Mouse (Mus musculus) midbrain, embryonic 10.5 days (tissue): ENCODE measurements around the gene Nbeal2. TPM values are rescaled to one million over a fixed set of nuclear protein-coding genes. Genes with fewer than 3 reads are reported as not detected.

ENCODE experiments used
- DNase-seq: peaks from one replicate; pipeline ENCODE4 v3.0.0-alpha.2; 2017; ENCODE audit warnings: low spot score
- H3K27ac ChIP-seq: fragments of 300-500 bp; sonication (generic); replicated peaks from 2 replicates; pipeline ENCODE4 v1.5.1; 2016; ENCODE audit warnings: mild to moderate bottlenecking
- H3K27me3 ChIP-seq: fragments of 300-500 bp; sonication (generic); 2 replicates; pipeline ENCODE4 v1.6.1; 2016; ENCODE audit warnings: low read depth, mild to moderate bottlenecking; ENCODE audit not compliant: poor library complexity, severe bottlenecking
- H3K36me3 ChIP-seq: fragments of 300-500 bp; sonication (generic); 2 replicates; pipeline ENCODE4 v1.6.1; 2016; ENCODE audit warnings: mild to moderate bottlenecking, moderate library complexity
- H3K4me1 ChIP-seq: fragments of 300-500 bp; sonication (generic); 2 replicates; pipeline ENCODE4 v1.6.1; 2016
- H3K4me3 ChIP-seq: fragments of 300-500 bp; sonication (generic); 2 replicates; pipeline ENCODE4 v1.5.1; 2016; ENCODE audit warnings: mild to moderate bottlenecking, moderate library complexity
- H3K9me3 ChIP-seq: fragments of 300-500 bp; sonication (generic); replicated peaks from 2 replicates; pipeline ENCODE4 v1.6.1; 2016; ENCODE audit warnings: mild to moderate bottlenecking
- WGBS: fragments of 180-500 bp; shearing (Covaris S2); methylation state at CpG from one replicate; pipeline ENCODE4 v1.1.7; 2016; 5-methylcytosine and 5-hydroxymethylcytosine counted together
- polyA plus RNA-seq: library from polyadenylated mRNA; unstranded; fragments of >200 nt; fragmentation: Nextera tagmentation; extraction: Ambion mirVana; gene quantifications from 2 replicates; pipeline ENCODE4 v1.2.1, GENCODE M21; 2016

The Nbeal2 gene
- polyA plus RNA-seq, 1 experiment from 2014 or later: 1.3 TPM

DNA sequence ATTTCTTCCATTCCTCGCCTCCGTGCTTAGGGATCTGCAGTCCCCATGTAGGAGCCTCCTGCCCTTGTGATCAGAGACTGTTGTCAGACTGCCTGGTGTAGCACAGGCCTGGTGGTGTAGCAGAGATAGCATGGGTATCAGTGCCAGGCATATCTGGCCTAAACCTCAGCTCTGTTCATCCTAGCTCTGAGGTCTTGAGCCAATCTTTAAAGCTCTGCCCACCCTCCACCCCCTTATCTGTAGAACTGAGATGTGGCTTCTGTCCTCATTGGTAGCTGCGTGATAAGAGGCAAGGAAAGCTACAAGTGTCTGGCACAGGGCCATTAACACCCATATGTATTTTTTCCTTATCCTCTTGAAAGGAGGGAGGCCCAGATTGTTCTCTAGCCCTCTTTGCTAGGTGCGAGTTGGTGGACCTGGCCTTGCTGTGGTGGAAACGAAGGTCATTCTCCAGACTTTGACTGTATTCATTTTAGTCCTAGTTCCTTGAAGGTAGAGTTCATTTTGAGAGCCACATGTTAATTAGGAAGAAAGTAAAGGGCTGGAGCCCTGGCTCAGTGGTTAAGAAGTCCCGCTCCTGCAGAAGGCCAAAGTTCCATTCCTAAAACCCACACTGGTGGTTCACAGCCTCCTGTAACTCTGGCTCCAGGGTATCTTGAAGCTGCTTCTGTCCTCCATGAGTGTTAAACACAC is 14.8 kb upstream of the Nbeal2 start:
- DNase-seq: no peak
- no peak overlapping the region for H3K4me3 ChIP-seq
- no peaks in the 10 kb centered on the region for H3K36me3 ChIP-seq
- H3K27ac ChIP-seq: no peak overlapping the region
- no peaks in the 10 kb centered on the region for H3K9me3 ChIP-seq
- peaks cover 46% of the 10 kb centered on the region for H3K4me1 ChIP-seq
- WGBS: 92% methylated on average over 6 of the region's 6 CpGs
- no peaks in the 10 kb centered on the region for H3K27me3 ChIP-seq

DNA sequence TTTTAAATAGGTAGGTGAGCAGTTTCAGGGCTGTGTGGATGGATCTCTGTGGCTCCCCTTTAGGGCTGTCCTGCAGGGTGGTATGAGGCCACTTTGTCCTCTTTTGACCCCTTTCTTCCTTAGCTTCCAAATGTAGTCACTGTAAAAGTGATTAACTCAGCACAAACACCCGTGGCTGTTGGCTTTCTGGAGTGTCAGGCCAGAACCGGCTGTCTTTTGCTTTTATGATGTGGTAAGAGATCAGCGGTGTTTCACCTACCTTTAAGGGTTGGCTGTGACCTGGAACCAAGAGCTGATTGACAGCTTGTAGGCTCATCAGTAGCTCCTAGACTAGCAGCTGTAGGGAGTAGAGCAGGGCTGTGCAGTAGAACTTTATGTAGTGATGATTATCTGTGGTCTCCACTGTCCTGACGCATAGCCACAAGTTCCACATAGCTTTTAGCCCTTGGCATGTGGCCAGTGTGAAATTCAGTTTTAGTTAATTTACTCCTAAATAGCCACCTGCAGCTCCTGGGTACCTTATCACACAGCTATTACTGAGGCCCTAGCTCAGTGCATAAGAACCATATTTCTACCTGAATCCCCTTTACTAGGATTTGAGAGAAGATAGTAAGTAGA is 13.4 kb upstream of the Nbeal2 start:
- Histone ChIP-seq H3K27me3 (no peaks in the 10 kb centered on the region), H3K36me3 (no peaks in the 10 kb centered on the region), H3K27ac (no peak overlapping the region), H3K4me1 (peaks cover 34% of the 10 kb centered on the region), H3K4me3 (no peak overlapping the region), H3K9me3 (no peaks in the 10 kb centered on the region)
- DNase-seq: no peak
- 84% methylated on average over 4 of the region's 4 CpGs for WGBS

DNA sequence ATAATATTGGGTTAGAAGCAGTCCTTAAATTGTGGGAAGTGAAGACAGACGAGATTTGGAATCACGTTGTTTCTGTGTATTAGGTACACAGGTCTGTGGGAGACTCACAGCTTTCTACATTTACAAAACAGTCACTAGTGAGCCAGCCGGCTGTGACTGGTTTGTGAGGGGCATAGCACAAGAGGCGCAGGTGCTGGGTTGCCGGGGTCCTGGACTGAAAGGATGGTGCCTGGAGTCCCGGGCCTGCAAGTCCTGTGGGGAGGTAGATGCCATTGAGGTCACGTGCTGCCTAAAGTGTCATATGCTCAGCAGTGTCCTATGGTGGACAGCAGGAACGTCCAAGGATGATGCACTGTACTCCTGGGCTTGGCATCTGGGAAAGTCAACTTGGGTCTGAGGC is 12.4 kb upstream of the Nbeal2 start:
- H3K27me3 ChIP-seq: no peaks in the 10 kb centered on the region
- peaks cover 32% of the 10 kb centered on the region for H3K4me1 ChIP-seq
- peak overlapping the region; percentile 55 for H3K27ac ChIP-seq

DNA sequence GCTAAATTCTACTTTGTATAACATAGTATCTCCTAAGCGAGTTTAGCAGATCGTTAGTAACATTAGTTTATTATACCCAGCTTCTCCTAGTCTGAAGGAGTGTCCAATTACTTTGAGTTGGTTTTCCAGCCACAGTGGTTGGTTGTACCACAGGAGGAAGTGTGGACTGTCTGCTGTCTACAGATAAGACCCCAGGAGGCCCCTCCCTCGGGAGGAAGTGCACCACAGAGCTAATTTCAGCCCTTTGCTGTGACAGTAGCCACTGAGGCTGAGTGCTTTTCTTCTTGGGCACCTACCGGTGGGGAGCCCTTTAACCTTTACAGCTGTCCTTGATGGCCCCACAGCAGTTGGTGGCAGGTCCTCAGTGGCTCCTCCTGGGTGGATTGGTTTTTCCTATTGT is 12.0 kb upstream of the Nbeal2 start:
- Histone ChIP-seq H3K27ac (peak overlapping the region; percentile 55), H3K4me3 (no peak overlapping the region; the same call in 1 of the 2 replicates), H3K36me3 (no peaks in the 10 kb centered on the region), H3K4me1 (peaks cover 32% of the 10 kb centered on the region), H3K9me3 (no peaks in the 10 kb centered on the region), H3K27me3 (no peaks in the 10 kb centered on the region)
- DNase-seq: no peak
- WGBS: 38% methylated on average over 4 of the region's 4 CpGs

More for the DNA sequence above, 12.4 kb upstream of the Nbeal2 start:
- Histone ChIP-seq H3K9me3 (no peaks in the 10 kb centered on the region), H3K4me3 (no peak overlapping the region), H3K36me3 (no peaks in the 10 kb centered on the region)
- 39% methylated on average over 8 of the region's 8 CpGs for WGBS
- no peak for DNase-seq

DNA sequence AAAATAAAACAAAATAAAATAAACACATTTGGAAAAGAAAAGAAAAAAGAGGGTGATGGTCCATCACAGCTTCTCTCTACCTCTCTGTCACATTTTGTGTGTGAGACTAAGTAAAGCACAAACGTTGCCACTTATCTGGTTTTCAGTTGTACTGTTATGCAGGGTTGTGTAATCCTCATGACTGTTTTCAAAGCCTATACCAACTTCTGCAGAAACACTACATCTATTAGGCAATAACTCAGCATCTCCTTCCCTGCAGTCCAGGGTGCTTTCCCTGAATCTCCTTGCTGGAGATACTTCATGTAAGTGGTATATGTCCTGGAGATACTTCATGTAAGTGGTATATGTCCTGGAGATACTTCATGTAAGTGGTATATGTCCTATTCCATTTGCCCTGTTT is 8.9 kb upstream of the Nbeal2 start:
- Histone ChIP-seq H3K9me3 (no peaks in the 10 kb centered on the region), H3K27ac (no peak overlapping the region), H3K36me3 (peaks cover 12% of the 10 kb centered on the region), H3K4me3 (no peak overlapping the region), H3K4me1 (peaks cover 36% of the 10 kb centered on the region), H3K27me3 (no peaks in the 10 kb centered on the region)
- DNase-seq: no peak
- WGBS: 86% methylated on average over 1 of the region's 1 CpGs

DNA sequence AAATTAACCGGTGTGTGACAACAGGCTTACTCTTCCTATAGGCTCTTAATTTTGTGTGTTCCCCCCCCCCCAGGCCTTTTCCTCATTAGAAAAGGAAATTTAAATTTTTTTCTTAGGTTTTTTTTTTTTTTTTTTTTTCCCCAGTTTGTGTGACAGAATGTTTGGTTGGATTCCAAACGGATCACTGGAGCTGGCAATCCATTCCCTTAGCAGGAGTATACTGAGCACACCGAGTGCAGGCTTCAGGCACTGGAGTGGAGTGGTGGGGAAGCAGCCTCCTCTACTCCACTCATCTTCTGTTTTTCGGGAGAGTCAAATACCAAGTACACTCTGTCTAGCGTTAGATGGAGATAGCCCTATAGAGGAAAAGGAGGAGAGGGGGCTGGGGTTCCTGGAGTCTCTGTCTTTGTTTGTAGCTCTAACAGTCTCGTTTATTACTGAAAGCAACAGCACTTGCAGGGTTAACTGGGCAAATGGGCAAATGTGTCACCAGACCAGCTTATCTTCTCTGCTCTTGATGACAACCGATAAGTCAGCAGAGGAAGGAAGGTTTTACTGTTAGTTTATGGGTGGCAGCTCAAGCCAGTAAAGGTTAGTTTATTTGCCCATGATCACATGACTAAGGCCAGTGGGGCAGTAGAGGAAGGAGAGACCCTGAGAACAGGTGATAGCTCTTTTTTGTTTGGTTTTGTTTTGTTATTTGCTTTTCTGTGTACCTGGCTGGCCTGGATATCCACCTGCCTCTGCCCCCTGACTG is 7.1 kb upstream of the Nbeal2 start:
- 86% methylated on average over 7 of the region's 7 CpGs for WGBS
- H3K4me1 ChIP-seq: peaks cover 31% of the 10 kb centered on the region
- H3K9me3 ChIP-seq: no peaks in the 10 kb centered on the region
- peaks cover 12% of the 10 kb centered on the region for H3K36me3 ChIP-seq
- H3K27me3 ChIP-seq: no peaks in the 10 kb centered on the region
- no peak overlapping the region for H3K27ac ChIP-seq
- no peak overlapping the region for H3K4me3 ChIP-seq
- no peak for DNase-seq

DNA sequence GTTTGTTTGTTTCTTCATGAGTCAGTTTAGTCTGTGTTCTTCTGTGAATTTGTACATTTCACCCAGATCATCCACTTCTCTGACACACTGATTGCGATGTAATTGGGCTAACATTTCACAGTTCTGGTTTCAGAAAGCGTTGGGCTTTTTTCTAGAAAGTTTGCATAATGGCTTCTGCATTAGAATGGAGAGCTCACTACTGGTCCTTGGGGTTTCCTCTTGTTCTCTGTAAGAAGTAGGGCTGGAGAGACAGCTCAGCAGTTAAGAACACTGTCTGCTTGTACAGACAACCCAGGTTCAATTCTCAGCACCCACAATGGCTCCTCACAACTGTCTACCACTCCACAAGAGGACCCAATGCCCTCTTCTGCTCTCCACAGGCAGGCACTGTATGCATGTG is 6.2 kb upstream of the Nbeal2 start:
- Histone ChIP-seq H3K36me3 (peaks cover 12% of the 10 kb centered on the region), H3K4me1 (peaks cover 34% of the 10 kb centered on the region), H3K27ac (no peak overlapping the region), H3K9me3 (no peaks in the 10 kb centered on the region), H3K4me3 (no peak overlapping the region), H3K27me3 (no peaks in the 10 kb centered on the region)
- WGBS: 90% methylated on average over 2 of the region's 2 CpGs
- no peak for DNase-seq

DNA sequence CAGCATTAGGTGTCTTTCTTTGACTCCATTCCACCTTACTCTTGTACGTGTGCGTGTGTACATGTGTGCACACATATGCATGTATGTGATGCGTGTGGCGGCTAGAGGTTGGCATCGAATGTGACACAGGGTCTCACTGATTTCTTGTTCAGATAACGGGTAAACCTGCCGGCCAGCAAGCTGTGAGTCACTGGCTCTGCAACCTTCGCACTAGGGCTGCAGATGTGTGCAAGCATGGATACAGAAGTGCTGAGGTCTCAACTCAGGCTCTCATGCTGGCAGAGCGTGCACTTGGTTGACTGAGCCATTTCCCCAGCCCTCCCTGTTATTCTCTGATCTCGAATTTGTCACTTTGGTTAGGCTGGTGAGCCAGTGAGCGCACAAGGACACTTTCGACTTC is 5.6 kb upstream of the Nbeal2 start:
- H3K27ac ChIP-seq: no peak overlapping the region
- peaks cover 12% of the 10 kb centered on the region for H3K36me3 ChIP-seq
- 92% methylated on average over 12 of the region's 12 CpGs for WGBS
- DNase-seq: no peak
- no peaks in the 10 kb centered on the region for H3K9me3 ChIP-seq
- peaks cover 38% of the 10 kb centered on the region for H3K4me1 ChIP-seq
- H3K4me3 ChIP-seq: no peak overlapping the region
- no peaks in the 10 kb centered on the region for H3K27me3 ChIP-seq

DNA sequence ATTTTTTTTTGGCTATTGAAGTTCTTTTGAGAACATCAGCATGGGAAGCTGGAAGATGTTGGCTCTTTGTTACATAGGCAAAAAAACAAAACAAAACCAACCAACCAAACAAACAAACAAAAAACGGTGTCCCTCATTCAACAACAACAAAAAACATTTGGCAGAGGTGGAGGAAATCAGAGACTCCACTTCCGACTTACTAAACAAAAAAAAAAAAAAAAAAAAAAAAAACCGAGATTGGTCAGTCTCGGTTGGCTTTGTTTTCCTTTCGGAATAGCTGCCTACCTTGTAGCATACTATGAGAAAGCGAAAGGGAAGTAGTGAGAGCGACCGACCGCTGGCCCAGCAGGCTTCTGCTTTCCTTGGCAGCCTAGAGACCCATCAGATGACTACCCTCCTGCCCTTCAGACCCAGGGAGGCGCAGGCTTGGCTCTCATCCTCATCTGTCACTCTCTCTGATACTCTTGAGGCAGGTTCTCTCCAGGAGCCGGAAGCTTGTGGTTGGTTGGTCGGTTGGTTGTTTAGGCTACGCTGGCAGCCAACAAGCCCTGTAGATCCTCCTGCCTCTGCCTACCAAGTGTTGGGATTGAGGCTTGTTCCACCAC is 3.6 kb upstream of the Nbeal2 start:
- H3K4me1 ChIP-seq: peaks cover 48% of the 10 kb centered on the region
- no peak for DNase-seq
- H3K27ac ChIP-seq: no peak overlapping the region
- H3K27me3 ChIP-seq: peaks cover 11% of the 10 kb centered on the region
- no peaks in the 10 kb centered on the region for H3K9me3 ChIP-seq
- peaks cover 12% of the 10 kb centered on the region for H3K36me3 ChIP-seq
- H3K4me3 ChIP-seq: peak overlapping the region; percentile 78
- WGBS: 89% methylated on average over 13 of the region's 13 CpGs

DNA sequence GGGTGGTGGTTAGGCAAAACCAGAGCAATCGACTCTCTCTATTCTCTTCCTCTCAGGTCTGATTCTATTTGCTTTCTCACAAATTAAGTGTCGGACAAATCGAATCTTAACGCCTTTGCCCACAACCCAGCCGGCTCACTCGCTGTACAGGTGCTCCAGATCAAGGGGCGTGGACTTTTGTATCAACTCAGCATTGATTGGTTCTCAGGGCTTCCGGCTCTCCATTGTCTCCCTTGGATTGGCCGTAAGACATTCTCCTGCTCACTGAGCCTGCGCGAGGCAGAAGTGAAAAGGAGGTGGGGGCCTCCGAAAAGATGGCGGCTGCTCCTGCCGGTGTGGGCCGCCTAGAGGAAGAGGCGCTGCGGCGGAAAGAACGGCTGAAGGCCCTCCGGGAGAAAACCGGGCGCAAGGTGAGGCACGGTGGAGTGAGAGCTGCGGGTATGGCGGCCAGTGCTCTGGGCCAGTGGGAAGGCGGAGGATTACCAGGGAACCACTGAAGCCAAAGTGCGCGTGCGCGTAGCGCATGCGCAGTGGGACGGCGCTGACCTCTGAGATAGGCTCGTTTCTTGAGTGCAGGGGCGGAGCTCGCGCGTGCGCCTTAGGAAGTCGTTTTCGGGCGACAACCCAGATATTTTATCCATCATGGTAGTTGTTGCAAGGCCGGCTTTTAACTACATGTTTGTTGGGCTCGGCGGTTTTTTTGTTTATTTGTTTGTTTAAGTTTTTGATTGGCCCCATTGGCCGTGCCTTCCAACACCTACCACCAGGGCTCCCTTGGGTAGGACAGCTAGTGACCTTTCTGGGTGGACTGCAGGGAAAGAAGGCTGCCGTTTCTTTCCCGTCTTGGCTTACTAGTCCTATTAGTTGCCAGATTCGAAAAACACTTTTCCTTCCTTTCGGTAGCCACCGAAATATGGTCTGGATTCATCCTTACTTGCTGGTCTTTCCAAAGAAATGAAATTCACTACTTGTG is 2.6 kb upstream of the Nbeal2 start, which contains the start of gene Ccdc12:
TSS of gene Ccdc12 (plus strand) at position 255 of the 973 bp plus-strand sequence.
- Histone ChIP-seq H3K4me3 (peak within 1 kb of the TSS; percentile 78), H3K27me3 (peaks cover 22% of the 10 kb centered on the region), H3K36me3 (peaks cover 12% of the 10 kb centered on the region), H3K9me3 (no peaks in the 10 kb centered on the region), H3K4me1 (peaks cover 57% of the 10 kb centered on the region), H3K27ac (peak within 1 kb of the TSS; percentile 98)
- WGBS: under 1% methylated on average over 52 of the region's 52 CpGs
- DNase-seq: peak; percentile 94

DNA sequence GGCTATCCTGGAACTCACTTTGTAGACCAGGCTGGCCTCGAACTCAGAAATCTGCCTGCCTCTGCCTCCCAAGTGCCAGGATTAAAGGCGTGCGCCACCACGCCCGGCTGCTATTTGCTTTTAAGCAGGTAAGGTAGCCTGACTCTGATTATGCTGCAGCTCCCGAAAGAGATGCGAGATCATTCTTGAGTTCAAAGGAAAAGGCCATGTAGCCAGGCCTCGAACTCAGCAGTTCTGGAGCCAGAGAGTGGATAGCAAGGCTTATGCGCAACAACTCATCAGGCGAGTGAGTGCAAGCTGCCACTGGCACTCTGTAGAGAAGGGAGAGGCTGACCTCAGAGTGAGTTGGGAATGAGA is 1.7 kb upstream of the Nbeal2 start:
- Histone ChIP-seq H3K4me1 (peaks cover 57% of the 10 kb centered on the region), H3K9me3 (no peaks in the 10 kb centered on the region), H3K27me3 (peaks cover 31% of the 10 kb centered on the region), H3K36me3 (peaks cover 12% of the 10 kb centered on the region), H3K4me3 (peak overlapping the region; percentile 78), H3K27ac (peak overlapping the region; percentile 98)
- DNase-seq: no peak
- 82% methylated on average over 10 of the region's 10 CpGs for WGBS
